Mouse (Mus musculus): ENCODE results near the gene L2hgdh.

The L2hgdh gene

GRCm38 (mm10) chr12:69724018-69724710 is 509 bp downstream of the L2hgdh start:
- no peak for DNase-seq

DNA sequence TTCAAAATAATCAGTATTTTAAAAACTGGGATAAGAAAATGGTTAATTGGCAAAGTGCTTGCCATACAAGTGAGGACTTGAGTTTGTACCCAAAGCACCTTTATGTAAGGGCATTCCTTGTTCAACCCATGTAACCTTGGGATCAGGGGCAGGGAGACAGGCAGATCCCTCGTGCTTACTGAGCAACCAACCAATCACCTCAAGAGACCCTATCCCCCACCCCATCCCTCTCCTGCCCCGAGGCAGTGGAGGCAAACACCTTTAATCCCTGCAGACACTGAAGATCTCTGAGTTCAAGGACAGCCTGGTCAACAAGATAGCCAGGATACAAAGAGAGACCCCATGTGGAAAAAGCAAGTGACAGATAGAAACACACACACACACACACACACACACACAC is 1.3 kb downstream of the L2hgdh start:
- peak; percentile 23 for DNase-seq

GRCm38 (mm10) chr12:69722857-69723256 is 1.8 kb downstream of the L2hgdh start:
- DNase-seq = no peak

DNA sequence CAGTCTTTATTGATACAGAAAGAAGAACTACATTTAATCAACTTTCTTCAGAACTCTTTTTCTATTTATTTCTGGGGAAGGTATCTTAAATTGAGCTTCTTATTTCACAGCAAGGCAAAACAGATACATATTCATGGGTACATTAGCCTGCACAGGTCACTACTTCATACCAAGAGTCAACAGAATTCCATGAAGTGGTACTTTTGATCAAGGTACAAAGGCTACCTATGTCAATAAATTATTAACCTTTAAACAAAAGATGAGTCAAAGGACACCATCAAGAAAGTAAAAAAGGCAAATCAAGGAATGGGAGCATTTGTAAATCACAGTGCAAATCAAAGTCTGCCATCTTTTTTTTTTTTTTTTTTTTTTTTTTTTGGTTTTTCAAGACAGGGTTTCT is 11.0 kb downstream of the L2hgdh start:
- DNase-seq = no peak

DNA sequence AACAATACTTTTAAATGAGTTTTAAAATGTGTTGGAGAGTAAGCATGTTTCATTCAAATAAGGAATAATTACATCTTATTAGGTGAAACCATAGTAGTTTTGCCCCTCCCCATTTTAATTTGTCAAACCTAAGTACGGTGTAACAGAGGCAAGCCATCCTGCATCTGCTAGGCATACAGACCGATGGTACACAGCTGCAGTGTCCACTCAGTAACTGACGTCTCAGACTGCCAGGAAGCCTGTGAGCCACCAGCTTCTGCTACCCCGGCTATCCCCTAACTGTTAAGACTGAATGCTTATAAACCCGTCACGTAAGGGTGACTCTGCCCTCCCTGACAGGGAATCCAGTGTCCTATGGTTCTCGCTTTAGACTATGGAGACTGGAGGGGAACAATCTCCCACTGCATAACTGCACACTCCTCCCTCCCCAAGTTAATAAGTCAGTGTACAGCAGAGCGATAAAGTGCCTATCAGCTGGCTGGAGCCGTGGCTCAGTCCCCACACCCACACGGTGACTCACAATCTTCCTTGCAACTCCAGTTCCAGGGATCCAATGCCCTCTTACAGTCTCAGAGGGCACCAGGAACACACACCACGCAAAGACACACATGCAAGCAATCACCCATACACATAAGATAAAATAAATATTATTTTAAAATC is 19.7 kb downstream of the L2hgdh start:
- DNase-seq = no peak

DNA sequence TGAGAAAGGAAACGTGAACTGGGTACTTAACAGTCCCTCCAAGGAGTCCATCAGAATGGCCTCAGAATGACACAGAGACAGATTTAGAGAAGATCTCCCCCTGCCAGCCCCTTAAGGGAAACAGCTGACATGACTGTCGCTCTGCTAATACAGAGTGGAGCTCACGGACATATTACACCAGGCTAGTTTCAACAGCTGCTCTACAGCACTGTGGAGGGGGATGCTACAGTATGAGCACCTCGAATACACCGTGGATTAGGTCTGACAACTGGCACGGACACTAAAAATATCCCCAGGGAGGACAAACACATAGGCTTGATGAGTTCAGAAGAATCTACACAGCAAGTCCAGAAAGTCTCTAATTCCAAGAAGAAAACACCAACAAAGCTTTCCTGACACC is 26.3 kb downstream of the L2hgdh start:
- no peak for DNase-seq

DNA sequence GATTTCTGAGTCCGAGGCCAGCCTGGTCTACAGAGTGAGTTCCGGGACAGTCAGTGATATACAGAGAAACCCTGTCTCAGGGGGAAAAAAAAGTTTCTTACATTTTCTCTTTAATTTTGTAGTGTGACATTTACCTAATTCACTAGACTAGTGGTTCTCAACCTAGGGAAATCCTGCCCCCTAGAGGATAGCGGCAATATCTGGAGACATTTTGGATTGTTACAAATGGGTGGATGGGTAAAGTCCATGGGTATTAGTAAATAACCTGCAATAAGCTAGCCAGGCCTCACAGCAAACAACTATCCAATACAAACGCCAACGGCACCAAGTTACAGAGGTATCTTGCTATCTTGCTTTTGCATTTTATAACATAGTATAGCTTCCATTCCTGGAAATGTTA is 27.9 kb downstream of the L2hgdh start:
- no peak for DNase-seq

GRCm38 (mm10) chr12:69693471-69693870 is 31.2 kb downstream of the L2hgdh start:
- no peak for DNase-seq

GRCm38 (mm10) chr12:69690714-69691113 is 34.0 kb downstream of the L2hgdh start:
- no peak for DNase-seq

- DNase-seq = no peak
Observed at GRCm38 (mm10) chr12:69689094-69689493, 35.6 kb downstream of the L2hgdh start.

DNA sequence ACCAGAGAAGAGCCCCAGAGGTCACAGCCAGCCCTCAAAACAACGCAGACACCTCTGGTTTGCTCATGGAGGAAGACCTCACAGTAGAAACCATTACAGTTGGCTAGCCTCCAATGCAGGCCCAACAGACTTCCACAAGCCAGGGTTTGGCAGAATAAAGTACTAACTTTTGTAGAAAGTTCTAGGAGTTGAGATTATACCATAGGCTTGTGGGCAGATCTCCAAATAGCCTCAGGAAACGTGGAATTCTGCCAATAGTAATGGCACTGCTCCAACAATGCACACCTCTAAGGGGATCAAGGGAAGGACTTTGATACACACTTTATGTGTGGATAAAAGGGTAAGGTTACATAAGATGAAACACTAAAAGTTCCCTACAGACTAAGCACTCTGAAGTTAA is 36.3 kb downstream of the L2hgdh start:
- no peak for DNase-seq

DNA sequence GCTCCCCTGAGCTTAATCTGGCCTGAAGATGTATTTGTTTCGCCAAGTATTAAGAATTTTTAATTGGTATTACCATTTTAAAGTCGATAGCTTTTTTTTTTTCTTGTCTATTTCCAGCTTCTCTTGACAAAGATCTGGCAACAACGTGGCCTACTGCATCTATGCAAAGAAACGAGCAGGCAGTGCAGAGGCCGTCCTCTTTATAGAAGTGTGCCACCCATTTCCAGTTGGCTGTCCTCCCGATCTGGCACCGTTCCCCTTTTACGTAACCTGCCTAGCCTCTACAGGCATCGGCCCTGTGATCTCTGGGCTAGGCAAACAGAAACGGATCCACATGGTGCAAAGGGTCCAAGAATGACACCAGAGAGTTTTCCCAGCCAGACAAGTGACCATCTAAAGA is 41.1 kb downstream of the L2hgdh start:
- DNase-seq = peak; percentile 92

DNA sequence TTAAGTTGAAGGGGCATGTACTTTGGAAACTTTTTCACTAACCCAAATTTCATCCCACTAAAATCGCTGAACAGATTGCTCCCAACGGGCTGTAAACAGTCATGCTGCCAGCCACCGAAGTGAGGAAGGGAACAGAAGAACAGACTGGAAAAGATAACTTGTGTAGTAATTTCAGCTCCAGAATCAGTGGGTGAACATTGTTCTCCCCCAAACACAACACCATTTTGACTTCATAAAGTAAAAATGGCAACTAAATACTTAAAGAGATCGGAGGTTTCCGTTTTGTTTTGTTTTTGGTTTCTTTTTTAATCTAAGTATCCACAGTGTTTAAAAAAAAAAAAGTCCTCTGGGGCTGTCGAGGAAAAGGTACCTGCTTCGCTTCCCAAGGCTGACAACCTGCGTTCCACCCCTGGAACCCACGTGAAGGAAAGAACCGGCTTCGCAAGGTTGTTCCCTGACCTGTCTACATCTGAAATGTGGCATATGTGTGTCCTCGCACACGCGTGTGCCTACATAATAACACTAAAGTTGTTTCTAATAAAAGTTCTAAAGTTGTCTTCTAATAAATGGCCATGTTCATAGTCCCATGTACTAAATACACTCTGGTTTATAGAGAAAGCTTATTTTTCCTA is 41.8 kb downstream of the L2hgdh start:
- no peak for DNase-seq

- peak; percentile 89 for DNase-seq
Observed at GRCm38 (mm10) chr12:69682065-69682787, 42.4 kb downstream of the L2hgdh start.

DNA sequence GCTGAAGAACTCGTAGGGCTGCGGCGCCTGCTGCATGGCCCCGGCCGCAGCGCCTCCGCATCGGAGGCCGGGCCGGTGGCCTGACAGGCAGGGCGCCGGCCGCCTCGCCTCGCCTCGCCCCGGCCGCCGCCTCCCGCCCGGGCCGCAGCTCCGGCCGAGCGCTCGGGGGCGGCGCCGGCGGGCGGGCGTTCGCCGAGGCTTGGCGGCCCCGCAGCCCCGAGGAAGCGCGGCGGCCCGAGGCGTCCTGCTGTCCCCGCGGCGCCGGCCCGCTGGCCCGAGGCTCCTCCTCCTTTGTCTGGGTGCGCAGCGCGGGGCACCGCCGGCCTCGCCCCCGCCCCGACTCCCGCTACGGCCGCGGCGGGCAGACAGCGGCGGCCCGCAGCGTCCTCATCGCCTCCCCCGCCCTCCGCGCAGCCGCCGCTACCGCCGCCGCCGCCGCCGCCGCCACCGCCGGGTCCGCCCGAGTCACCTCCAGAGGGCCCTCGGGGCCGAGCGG is 43.1 kb downstream of the L2hgdh start, which contains the start of gene Sos2:
Sos2 (minus strand) TSS at position 287 of the 496 bp plus-strand sequence.
- peak; percentile 79 for DNase-seq

DNA sequence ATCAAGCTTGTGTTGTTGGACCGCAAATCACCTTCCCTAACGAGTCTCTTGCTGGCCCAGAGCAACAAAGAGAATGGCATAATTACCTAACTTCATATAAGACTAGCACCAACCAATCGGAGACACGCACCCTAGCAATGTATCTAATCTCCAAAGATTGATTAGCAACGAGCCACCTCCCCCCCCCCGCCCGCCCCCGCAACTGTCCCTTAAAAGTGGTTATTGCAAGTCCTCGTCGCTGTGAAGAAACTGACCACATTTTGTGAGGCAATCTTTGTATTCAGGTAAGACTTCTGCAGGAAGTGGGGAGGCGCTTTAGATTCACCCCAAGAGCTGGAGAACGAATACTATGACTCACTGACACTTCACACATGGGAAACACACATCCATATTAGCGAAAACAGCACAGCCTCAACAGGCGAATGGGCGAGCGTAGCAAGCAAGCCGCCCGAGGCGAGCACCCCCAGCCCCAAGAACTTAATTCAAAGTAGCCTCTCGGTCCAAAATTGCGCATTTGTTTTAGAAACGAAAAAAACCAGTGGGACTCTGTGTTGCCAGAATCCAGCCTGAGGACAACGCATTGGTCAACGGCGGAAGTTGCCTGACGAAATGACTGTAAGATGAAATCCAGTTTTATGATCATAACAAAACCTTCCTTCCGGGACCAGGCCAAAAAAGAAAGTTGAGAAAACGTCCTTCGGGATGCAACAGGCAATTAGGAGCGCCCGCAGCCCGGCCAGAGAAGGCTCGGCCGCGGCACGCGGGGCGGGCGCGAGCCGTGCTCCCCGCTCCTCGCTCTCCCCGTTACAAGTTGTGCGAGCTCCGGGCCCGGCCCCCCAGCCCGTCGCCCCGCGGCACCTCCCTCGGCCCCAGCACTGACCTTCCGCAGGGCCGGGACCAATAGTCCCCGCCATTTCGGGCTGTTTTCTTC is 43.8 kb downstream of the L2hgdh start:
- DNase-seq = peak; percentile 52

- peak; percentile 52 for DNase-seq
Observed at GRCm38 (mm10) chr12:69676157-69676556, 48.5 kb downstream of the L2hgdh start.

GRCm38 (mm10) chr12:69674576-69675537 is 49.8 kb downstream of the L2hgdh start:
- DNase-seq = no peak

- no peak for DNase-seq
Observed at GRCm38 (mm10) chr12:69674176-69674575, 50.5 kb downstream of the L2hgdh start.

GRCm38 (mm10) chr12:69666721-69667120 is 58.0 kb downstream of the L2hgdh start:
- no peak for DNase-seq

DNA sequence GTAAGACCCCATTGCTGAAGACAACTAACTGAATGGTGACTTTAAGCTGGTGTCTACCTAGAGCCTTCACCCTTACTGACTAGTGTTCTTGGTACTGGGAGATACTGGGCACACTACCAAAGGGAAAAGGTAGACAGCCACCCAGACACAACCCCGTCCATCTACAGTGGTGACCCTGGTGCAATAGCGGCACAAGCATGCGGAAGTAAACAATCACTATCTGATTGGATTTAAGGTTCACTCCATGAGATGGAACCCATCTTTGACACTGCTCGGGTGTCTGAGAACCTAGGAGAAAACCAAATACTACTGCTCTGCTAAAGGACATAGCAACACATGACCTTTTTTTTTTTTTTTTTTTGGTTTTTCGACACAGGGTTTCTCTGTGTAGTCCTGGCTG is 63.0 kb downstream of the L2hgdh start:
- DNase-seq = no peak
